Mouse (Mus musculus): ENCODE data around the gene Vwa8.
A peak's percentile ranks its signal among the peaks of the same experiment; 100 is the strongest.

Gene Vwa8

DNA sequence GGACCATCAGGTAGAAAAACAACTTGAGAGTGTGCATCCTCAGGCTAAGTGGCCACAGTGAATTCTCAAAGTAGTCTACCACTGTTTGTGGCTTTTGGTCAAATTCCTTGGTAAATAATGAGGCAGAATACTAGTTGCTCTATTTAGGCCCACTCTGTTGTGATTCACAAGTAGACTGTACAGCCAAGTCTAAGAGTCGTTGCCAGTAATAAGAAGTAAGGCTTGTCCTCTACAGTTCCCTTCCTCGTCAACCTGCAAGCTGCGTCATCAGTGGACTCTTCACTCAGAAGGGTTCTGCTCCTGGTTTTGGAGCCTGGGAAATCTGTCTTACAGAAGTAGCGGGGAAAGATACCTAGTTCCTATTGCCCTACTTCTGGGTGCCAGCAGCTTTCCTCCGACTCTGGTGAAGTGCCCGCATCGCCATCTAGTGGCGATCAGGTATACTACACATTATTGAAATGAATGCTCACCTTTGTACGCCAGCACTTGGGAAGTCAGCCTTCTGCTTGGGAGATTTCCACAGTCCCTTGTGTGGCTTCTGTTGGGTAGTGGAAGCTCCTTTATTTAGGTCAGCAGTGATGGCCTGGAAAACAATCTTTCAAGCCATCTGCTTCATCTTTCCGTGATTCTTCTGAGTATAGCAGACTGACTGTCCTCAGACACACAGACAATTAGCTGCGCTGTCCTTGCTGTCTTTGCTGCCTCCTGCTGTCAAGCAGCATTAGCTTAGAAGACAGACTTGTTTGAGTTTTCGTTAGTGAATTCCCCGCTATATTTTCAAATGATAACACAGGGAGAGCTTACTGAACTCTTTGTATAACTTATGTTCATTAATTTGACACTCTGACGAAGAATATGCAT is 258.0 kb downstream of the Vwa8 start:
- peak; percentile 63 to 81 for DNase-seq

DNA sequence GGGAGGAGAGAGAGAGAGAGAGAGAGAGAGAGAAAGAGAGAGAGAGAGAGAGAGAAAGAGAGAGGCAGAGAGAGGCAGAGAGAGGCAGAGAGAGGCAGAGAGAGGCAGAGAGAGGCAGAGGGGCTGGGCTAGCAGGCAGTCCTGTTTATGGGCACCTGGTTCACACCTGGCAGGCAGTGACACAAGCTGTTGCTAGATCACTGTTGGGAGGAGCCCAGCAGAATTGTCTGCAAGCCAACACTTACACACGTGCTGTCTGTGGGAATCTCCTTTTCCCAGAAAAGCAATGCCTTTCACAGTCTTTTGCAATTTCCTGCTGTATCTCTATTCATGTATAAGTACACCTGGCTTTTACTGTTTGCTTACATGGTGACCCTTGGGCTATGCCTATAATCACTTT is 260.5 kb downstream of the Vwa8 start:
- no peak for DNase-seq

DNA sequence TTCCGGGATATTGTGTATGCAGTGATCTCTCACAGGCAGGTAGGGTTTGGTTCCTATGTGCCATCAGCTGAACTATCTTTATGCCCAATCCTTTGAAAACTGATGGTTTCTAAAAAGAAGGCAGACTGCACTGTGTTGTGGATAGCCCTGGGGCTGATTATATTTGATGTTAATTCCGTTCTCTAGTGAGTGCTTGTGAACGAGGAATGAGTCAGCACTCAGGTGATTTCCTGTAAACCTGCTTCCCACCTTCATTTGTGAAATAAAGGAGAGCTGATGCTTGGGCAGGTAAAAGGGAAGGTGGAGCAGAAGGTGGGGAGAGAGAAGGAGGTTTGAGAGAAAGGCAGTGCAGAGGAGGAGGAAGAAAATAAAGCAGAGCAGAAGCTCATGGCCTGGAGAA is 261.2 kb downstream of the Vwa8 start:
- no peak for DNase-seq

DNA sequence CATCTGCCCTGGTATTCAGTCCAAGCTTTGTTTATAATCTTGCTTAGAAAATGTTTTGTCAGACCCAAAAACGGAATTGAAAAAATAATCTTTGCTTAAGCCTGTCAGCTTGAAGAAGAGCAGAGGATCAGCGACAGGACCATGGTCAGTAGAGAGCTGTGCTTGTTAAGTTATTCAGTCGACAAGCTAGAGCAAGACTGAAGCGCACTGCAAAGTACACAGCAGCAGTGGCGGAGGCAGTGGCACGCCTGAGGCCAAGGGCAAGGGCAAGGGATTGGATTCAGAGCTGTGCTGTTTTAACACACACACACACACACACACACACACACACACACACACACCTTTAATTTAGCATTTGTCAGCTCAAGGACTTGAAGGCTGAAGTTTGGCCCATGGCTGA is 263.2 kb downstream of the Vwa8 start:
- DNase-seq = no peak

DNA sequence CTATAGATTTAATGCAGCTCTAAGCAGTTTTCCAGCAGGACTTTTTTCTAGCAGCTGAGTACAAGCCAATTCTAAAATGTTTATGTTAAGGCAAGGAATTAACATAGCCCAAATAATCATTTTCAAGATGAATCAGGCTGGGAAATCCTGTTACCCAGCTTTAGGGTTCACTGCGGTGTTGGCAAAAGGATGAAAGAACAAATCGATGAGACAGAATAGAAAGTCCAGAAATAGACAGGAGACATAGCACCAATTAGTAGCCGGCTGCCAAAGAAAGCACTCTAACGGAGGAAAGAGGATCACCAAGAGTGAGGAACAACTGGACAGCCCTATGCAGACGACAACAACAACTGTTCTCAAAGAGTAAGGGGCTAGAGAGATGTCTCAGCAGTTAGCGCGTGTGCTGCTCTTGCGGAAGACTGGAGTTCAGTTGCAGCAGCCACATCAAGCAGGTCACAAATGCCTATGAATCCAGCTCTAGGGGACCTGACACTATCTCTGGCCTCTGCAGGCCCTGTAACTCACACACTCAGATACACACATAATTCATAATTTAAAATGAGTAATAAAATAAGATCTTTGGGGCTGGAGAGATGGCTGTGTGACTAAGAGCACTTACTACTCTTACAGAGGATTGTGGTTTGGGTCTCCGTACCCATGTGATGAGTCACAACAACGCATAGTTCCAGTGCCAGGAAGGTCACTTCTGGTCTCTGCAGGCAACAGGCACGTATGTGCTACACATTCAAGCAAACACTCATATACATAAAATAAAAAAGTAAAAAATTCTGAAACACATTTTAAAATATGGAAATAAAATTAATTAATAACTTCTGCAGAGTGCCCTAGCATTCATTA is 265.9 kb downstream of the Vwa8 start:
- DNase-seq = no peak

DNA sequence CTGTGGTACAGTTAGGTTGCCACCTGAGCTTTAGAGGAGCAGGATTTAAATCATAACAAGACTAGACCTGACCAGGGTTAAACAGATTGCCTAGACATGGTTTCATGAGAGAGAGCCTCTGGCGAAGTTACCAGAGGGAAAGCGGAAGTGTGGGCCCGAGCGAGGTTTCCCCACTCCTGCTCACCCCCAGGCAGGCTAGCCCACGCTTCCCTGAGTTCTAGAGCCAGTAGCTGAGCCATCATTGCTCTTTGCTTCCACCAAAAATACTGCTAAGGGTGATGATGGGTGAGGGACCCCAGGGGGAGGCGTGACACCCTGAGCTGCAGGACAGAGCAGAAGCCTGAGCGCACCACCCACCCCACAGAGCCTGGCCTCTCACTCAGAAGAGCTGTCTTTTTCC is 269.6 kb downstream of the Vwa8 start:
- no peak for DNase-seq

DNA sequence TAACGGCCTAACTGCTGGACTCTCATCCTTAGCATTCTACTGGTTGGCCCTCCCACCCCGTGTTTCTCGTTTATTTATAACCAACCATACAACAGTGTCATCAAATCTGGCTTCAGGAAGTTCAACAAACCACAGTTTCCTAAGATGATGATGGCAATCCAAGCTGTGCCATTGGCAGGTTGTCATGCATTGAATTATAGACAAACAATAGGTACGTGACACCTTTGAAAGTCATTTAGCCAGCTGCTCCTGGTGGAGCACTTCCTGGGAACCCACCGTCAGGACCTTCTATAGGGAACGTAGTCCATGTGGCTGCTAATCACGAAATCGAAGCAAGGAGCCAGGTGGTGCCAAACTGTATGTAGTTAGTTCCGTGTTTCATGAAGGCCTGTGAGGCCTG is 270.5 kb downstream of the Vwa8 start:
- no peak for DNase-seq

DNA sequence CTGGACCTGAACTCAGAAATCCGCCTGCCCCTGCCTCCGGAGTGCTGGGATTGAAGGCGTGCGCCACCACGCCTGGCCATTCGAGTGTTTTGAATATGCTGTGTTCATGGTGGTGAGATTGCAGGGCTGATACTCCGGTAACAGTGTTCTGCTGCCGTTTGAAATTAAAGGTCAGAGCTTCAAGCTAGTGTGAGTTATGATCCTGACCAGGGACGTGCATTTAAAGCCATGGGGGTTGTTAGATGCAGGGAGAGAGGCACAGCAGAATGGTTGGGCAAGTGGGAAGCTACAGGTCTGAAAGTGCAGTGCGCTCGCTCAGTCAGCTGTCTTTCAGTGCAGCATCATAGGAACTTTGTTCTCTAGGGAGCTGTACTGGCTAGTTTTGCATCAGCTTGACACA is 271.8 kb downstream of the Vwa8 start:
- DNase-seq = no peak

DNA sequence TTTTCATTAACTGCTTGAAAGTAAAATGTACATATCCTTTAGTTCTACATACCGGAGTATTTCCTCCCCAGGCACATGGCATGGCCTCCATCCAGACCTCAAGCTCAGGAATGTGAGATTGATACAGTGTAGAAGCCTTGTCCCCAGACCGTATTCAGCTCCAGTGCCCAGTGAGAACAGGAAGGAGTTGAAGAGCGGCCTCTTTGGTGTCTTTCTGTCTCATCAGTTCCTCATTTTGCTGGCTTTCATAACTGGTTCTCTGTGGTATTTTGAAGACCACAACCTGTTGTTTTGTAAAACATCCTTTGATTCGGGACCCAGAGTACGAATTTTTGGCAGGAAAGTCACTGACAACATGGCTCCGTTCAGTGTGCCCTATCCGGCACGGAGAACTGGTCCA is 274.6 kb downstream of the Vwa8 start:
- no peak for DNase-seq

DNA sequence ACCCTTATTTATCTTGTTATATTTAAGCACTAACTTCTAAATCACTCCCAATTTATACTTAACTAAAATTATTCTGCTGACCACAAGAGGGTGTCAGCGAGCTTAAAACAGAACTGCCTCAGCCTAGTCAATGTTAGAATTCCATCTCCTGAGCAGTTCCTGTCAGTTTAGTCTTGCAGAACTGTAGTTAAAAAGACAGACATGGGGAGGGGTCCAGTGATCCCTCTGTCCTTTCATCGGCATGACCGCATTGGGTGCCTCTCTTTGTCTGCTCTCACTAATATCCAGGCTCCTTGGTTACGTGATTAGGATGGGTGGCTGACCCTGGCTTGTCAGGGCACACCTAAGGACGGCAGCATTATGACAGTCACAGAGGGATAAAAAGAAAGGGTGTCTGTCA is 275.8 kb downstream of the Vwa8 start:
- DNase-seq = peak in 1 of 2 experiments; percentile 42

DNA sequence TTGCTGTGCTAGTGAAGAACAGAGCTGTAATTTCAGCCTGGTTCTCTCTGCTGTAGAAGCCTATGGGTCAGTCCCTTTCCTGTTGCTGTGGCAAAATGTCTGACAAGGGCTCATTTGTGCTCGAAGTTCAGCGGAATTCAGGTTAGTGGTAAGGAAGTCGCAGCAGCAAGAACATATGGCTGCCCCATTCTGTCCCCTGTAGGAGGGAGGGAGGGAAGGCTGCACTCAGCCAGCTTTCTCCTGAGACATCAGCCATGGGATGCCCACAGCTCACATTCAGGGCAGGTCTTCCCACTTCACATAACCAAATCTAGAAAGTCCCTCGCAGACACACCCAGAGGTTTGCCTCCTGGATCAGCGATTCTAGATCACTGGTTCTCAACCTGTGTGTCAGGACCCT is 277.3 kb downstream of the Vwa8 start:
- DNase-seq = peak in 1 of 2 experiments; percentile 17

DNA sequence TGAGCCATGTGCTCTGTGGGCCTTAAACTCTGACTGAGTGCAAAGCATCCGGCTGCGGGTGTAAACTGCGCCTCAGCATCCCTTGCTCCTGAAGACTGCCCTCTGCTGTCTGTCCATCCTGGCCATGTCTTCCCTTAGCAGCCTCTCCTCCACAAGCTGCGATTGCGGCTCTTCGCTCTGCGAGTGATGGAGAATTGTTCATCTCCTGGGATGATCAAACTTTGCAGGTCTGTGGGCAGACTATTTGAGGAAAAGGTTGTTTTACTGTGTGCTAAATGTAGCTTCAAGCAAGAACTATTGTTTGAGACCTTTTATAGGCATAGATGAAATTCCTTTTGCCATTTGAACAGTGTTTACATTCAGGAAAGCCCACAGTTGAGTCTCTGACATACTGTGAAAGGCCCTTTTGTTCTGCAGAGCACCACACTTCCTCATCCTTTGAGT is 286.1 kb downstream of the Vwa8 start:
- peak in 1 of 2 experiments; percentile 38 for DNase-seq

DNA sequence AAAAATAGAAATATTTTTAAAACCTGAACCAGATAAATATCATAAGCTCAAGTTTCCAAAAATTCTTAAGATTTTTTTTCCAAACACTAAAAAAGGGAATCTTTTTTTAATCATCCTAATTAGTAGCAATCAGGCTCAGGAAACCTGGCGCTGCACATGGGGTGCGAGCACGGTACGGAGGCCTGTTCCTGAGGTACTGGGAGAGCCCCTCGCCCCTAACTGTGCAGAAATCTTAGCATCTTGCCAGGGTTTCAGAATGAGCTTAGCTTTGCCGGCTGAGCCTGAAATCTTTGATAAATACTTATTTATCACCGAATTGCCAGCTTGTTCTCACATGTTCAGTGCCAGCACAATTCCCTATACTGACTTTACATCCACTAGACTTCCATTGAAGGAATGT is 286.6 kb downstream of the Vwa8 start:
- DNase-seq = peak in 1 of 2 experiments; percentile 21

DNA sequence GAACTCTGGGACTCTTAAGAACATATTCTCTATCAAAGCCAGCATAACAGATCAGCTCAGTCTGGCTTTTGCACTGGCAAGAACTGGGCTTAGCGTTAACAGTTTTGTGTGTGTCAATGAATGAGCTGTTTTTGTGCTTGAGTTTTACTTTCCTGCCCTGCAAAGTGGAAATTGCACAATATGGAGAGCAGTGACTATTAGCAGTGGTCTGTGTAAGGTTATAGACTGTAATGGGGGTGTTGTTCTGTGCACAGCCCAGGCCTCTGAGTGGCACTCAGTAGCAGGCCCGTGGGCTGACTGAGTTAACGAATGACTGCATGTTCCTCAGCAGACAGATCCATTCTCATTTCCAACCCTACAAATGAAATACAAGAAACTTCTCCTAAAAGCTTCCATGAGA is 287.7 kb downstream of the Vwa8 start:
- peak in 1 of 2 experiments; percentile 15 for DNase-seq

DNA sequence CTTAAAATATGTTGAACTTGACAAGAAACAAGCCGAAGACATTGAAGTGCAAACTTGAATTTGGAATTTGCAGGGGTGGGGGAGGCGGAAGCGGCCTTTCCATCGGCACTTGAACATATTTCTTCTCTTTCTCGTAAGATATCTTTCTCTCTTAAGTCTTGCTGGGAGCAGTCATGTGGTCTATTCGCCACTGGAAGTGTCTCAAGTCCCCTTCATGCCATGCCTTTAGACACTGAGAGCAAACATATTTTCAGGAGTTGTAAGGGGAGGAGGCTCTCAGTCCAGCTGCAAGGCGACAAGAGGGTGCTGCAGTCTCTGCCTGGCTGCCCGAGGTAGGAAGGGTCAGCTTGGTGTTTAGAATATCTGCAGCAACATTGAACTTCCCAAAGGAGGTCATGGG is 288.2 kb downstream of the Vwa8 start:
- peak in 1 of 2 experiments; percentile 12 for DNase-seq

DNA sequence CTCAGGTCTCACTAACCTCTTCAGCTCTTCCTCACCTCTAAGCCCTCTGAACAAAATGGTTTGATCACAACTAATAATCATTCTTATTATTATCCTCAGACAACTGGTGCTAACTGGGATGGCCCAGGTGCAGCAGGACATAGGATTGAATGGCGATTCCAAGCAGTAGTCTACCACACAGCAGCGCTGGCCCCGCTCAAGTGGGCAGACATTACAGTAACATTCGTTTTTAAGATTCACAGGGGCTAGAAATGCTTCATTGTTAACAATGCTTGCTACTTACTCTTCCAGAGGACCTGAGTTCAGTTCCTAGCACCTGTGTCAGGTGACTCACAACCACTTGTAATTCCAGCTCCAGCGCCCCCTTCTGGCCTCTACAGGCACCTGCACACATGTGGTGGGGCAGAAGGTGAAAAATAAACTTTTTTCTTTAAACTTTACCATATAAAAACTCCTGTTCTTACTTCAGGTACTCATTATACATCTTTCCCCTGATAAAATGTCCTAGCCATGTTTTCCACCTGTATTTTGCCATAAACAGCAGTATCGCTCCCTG is 290.3 kb downstream of the Vwa8 start:
- DNase-seq = no peak

DNA sequence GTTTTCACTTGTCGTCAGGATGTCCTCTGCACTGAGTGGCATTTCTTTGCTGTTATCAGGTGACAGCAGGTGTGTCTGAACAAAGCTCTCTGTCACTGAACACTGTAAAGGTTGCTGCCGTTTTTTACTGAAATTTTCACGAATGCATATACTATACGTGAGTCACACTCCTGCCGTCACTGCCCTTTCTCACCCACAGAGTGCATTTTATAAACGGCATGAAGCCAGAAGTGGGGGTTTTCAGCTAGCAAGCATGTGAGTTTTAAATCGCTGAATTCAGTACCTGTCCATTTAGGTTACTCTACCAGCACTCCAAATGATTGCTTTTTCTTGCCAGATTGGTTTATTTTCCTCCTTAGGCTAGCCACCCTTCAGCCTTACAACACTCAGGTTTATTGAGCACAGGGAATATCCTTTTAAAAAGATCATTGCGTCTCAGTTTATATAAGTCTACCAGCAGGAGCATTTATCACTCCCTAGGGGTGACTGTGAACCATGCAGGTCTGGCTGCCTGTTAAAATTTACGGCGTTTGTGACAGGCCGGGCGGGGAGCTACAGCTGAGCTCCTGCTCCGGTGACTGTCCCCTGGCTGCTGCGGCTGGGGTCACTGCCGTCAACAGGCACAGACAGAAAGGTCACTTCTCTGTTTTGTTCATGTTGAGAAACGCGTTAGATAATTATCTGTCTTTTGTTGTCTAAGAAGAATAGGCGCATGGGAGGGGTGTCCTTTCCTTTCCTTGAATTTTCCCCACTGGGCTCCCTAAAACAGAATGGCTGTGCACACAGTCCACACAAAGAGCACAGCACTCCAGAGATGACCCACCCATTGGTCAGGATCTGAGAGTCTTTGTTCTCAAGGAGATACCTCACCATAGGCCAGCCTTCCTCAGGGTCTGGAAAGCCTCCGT is 291.3 kb downstream of the Vwa8 start:
- DNase-seq = peak; percentile 73 to 91

DNA sequence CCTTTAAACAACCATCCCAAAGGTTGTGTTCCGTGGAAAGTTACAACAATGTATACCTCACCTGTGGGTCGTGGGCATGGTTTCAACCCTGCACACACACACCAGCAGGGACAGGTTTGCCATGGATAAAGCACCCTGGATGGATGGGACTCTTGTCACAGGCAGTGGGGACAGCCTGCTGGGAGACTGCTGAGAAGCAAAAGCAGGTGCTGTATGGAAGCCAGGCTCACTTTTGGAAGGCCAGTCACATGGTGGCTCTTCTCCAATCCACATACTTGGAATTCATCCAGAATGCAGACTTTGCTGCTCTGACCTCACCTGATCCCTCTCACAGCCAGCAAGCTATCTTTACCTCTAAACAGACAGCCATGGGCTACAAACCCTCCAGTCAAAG is 292.0 kb downstream of the Vwa8 start:
- DNase-seq = peak; percentile 40 to 64

DNA sequence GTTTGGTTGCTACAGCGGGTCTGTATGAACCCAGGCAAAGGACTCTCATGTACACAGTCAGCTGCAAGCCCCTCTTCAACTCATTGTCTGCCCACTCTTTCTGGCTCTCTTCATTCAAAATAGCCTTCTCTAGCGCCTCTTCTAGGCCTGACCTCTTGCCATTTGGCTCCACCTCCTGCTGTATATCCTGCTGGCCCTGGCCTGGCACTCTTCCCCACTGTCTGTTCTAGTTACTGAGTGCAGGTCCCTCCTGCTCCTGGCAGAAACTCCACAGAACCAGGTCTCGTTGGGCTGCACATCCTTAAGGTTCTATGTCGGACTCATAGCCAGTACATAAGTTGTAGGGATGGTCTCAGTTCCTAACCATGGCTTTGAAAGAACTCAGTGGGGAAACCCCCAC is 293.5 kb downstream of the Vwa8 start:
- DNase-seq = no peak

DNA sequence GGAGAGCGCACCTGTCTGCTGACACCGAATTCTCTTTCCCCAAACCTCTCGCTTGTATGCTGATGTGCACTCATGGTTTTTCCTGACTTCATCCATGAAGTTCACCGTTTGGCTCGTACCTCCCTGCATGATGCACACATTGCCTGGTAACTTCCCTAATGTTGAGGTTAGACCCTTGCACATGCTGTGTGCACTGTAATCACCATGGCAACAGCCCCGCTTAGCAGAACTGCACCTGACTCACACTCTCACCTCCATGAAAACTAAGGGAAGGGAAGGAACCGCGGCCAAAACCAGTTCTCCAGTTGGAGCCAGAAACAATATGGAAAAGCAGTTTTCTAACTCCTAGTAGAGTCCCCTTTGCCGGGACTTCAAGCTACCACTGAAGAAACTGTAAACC is 294.8 kb downstream of the Vwa8 start:
- DNase-seq = no peak

DNA sequence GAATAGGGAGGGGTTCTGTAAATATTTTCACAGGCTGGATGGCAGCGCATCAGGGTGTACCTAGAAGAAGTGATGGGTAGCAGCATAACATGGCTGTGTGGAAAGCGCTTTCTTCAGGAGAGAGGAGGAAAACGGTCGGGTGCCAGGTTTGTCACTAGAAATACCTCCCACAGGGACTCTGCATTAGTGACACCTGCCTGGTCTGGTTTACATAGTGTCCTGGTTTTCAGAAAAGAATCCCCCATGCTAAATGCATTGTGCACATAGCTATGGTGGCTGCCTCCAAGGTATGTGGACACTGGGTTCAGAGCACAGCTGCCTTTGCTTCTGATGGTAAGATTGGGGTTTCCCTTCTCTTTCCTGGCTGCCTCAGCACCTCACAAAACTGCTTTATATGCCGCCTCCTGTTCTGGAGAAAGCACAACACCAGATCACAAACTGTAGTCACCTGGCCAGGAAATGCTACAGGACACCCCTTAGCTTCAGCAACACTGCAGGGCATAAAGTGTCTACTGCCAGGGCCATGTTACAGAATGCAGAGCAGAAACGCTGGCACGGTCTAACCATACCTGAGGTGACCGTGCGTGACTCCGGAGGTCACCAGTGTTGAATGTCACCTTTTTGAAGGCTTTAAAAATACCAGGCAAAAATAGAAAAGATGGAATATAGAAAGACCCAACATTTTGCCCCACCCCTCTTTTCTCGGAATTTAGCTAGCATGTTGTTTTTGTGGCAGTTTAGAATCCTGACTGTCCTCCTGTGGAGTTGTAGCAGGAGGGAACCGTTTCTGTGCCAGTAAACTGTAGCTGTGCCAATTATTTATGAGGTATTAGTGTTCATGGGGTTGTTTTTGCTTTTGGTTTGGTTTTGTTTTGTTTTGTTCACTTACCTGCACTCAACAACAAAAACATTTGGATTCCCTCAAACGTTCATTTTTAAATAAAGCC is 295.7 kb downstream of the Vwa8 start:
- DNase-seq = no peak

Measured in kidney, postnatal 25 days (tissue).